Mouse (Mus musculus) small intestine, adult 2 months (tissue): Measurements from ENCODE around the gene Camta2.
A peak's percentile ranks its signal among the peaks of the same experiment; 100 is the strongest.

Experiments
- CTCF ChIP-seq: fragments of 200-500 bp; IDR thresholded peaks from 2 replicates; pipeline ENCODE4 v1.5.1; 2012; ENCODE audit warnings: low read depth, mild to moderate bottlenecking, control low read depth, inconsistent platforms, low read length, moderate library complexity, mixed read lengths; ENCODE audit not compliant: insufficient replicate concordance, insufficient read length; ENCODE audit errors: extremely low read depth
- POLR2A ChIP-seq: fragments of 200-500 bp; IDR thresholded peaks from 2 replicates; pipeline ENCODE4 v1.6.1; 2012; ENCODE audit warnings: low read depth, mild to moderate bottlenecking, control low read depth, inconsistent platforms, low read length, moderate library complexity

- no peak for TF ChIP-seq CTCF
- peak; percentile 42 for TF ChIP-seq POLR2A
These were observed 19.0 kb downstream of the Camta2 start, which contains the start of gene Spag7 for GRCm38 (mm10) chr11:70668771-70669505.
